Mouse (Mus musculus) heart, embryonic 12.5 days (tissue): ENCODE data around the gene Rpl19. TPM values are rescaled to one million over a fixed set of nuclear protein-coding genes. Genes with fewer than 3 reads are reported as not detected.

Experiments
- ATAC-seq: fragments of 200-750 bp; cut with Nextera tagmentation; 2 replicates; pipeline ENCODE4 v1.8.0; 2017; ENCODE audit warnings: moderate TSS enrichment, moderate library complexity; ENCODE audit not compliant: insufficient number of reproducible peaks, low FRiP score
- H3K27ac ChIP-seq: fragments of 300-500 bp; sonication (generic); 2 replicates; pipeline ENCODE4 v1.5.1; 2016; ENCODE audit warnings: mild to moderate bottlenecking, moderate library complexity; ENCODE audit not compliant: poor library complexity, severe bottlenecking
- H3K27me3 ChIP-seq: fragments of 300-500 bp; sonication (generic); replicated peaks from 2 replicates; pipeline ENCODE4 v1.6.1; 2016; ENCODE audit warnings: mild to moderate bottlenecking, moderate library complexity
- H3K36me3 ChIP-seq: fragments of 300-500 bp; sonication (generic); 2 replicates; pipeline ENCODE4 v1.6.1; 2016; ENCODE audit warnings: mild to moderate bottlenecking, moderate library complexity
- H3K4me1 ChIP-seq: fragments of 300-500 bp; sonication (generic); replicated peaks from 2 replicates; pipeline ENCODE4 v1.6.1; 2016; ENCODE audit warnings: mild to moderate bottlenecking
- H3K4me2 ChIP-seq: fragments of 300-500 bp; sonication (generic); 2 replicates; pipeline ENCODE4 v1.6.1; 2016; ENCODE audit warnings: mild to moderate bottlenecking, moderate library complexity
- H3K4me3 ChIP-seq: fragments of 300-500 bp; sonication (generic); 2 replicates; pipeline ENCODE4 v1.5.1; 2016; ENCODE audit warnings: mild to moderate bottlenecking
- H3K9ac ChIP-seq: fragments of 300-500 bp; sonication (generic); 2 replicates; pipeline ENCODE4 v1.6.1; 2016; ENCODE audit warnings: mild to moderate bottlenecking, moderate library complexity
- H3K9me3 ChIP-seq: fragments of 300-500 bp; sonication (generic); replicated peaks from 2 replicates; pipeline ENCODE4 v1.6.1; 2016; ENCODE audit warnings: mild to moderate bottlenecking, moderate library complexity
- WGBS: fragments of 180-500 bp; shearing (Covaris S2); methylation state at CpG from one replicate; pipeline ENCODE4 v1.1.7; 2016; 5-methylcytosine and 5-hydroxymethylcytosine counted together
- polyA plus RNA-seq: library from polyadenylated mRNA; unstranded; fragments of >200 nt; fragmentation: Nextera tagmentation; extraction: Ambion mirVana; gene quantifications from 2 replicates; pipeline ENCODE4 v1.2.1, GENCODE M21; 2016

Rpl19 gene
- polyA plus RNA-seq, 1 experiment from 2014 or later = 675 TPM

DNA sequence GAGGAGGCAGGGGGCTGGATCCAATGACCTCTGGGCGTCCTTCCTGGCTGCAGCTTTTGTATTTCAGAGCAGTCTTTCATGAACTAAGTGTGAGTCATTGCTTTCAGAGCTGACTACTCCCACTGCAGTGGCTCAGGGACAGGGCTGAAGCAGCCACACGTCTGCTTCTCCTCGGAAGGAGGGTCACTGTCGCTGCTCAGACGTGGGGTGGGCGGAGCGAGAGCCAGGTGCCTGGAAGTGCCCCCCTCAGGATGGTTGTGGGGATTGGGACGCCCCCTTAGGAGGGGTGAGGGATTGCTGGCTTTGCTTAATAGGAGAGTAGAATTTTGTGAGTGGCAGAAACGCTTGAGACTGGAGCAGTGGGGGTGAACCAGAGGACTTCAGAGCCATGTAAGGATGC, 31.0 kb downstream of the Rpl19 start:
- 0 out of 2 replicates have a peak, but pooled peaks have one; percentile 16 for ATAC-seq
- Histone ChIP-seq H3K4me1 (peaks cover 14% of the 10 kb centered on the region), H3K27ac (no peak overlapping the region), H3K9me3 (no peaks in the 10 kb centered on the region), H3K4me2 (peak overlapping the region; percentile 46), H3K36me3 (no peaks in the 10 kb centered on the region), H3K9ac (0 out of 2 replicates have a peak overlapping the region, but pooled peaks have one; percentile 44), H3K4me3 (no peak overlapping the region), H3K27me3 (peaks cover 37% of the 10 kb centered on the region)
- WGBS = 22% methylated on average over 9 of the region's 9 CpGs

DNA sequence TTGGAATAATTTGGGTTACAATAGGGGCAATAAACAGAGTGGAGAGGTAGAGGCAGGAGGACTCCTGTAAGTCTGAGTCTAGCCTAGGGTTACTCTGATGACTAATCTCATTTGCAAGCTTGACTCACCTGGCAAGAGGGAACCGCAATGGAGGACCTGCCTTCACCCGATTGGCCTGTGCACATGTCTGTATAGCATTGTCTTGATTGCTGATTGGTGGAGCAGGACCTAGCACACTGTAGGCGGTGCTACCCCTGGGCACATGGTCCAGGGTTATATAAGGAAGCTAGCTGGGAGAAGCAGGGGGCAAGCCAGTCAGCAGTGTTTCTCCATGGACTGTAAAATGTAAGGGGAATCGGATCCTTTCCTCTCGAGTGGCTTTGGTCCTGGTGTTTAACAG, 31.5 kb downstream of the Rpl19 start:
- H3K27ac ChIP-seq = no peak overlapping the region
- peaks cover 31% of the 10 kb centered on the region for H3K27me3 ChIP-seq
- H3K4me2 ChIP-seq = no peak overlapping the region
- H3K9me3 ChIP-seq = no peaks in the 10 kb centered on the region
- H3K4me3 ChIP-seq = no peak overlapping the region
- H3K9ac ChIP-seq = no peak overlapping the region
- peaks cover 10% of the 10 kb centered on the region for H3K4me1 ChIP-seq
- no peaks in the 10 kb centered on the region for H3K36me3 ChIP-seq
- 80% methylated on average over 5 of the region's 5 CpGs for WGBS
- no peak for ATAC-seq

DNA sequence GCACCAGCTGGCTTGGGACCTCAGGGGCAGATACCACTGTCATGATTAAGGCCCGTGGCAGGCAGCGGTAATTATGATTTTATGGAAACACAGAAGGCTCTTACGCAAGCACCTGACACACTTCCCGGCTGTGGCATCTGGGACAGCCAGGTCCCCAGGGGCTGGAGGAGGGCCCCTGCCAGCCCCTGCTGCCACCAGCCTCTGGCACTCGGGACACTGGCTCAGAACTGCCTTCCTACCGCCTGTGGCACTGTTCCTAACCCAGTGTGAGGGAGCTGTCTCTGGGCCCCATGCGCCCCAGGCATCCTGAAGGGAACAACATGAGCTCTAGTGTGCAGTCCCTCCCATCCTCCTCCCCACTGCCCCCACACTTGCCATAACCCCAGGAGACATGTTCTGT, 33.2 kb downstream of the Rpl19 start:
- Histone ChIP-seq H3K27me3 (peaks cover 24% of the 10 kb centered on the region), H3K9me3 (no peaks in the 10 kb centered on the region), H3K36me3 (no peaks in the 10 kb centered on the region), H3K27ac (no peak overlapping the region), H3K9ac (no peak overlapping the region), H3K4me1 (peaks cover 7% of the 10 kb centered on the region), H3K4me2 (no peak overlapping the region), H3K4me3 (no peak overlapping the region)
- 68% methylated on average over 7 of the region's 7 CpGs for WGBS
- no peak for ATAC-seq

DNA sequence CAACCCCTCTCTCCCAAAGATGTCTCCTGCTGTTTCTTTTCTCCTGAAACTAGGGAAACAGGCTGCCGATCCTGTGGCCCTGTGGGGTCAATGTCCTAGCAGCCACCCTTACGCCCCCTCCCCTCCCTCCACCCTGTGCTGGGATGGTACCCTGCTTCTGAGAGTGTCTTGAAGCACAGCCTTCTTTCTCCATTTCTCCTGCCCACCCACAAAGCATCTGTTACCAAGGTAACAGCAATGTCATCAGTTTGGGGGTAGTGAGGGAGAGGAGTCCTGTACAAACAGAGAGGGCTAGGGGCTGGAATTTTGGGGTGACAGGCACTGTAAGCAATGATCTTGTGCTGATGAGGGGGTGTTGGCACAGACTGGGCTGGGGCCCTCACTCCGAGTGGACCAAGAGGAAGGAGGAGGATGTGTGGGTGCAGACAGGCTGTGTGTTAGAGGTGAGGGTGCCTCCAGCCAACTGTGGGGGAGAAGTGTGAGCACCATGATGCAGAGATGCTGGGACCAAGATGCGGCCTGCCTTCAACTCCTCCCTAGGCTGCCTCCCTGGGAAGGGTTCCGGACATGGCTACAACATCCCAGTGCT, 33.7 kb downstream of the Rpl19 start:
- H3K9ac ChIP-seq = no peak overlapping the region
- peaks cover 7% of the 10 kb centered on the region for H3K4me1 ChIP-seq
- H3K4me2 ChIP-seq = no peak overlapping the region
- 65% methylated on average over 5 of the region's 5 CpGs for WGBS
- H3K36me3 ChIP-seq = no peaks in the 10 kb centered on the region
- H3K9me3 ChIP-seq = no peaks in the 10 kb centered on the region
- no peak for ATAC-seq
- H3K27ac ChIP-seq = no peak overlapping the region
- H3K27me3 ChIP-seq = peaks cover 20% of the 10 kb centered on the region
- no peak overlapping the region for H3K4me3 ChIP-seq

DNA sequence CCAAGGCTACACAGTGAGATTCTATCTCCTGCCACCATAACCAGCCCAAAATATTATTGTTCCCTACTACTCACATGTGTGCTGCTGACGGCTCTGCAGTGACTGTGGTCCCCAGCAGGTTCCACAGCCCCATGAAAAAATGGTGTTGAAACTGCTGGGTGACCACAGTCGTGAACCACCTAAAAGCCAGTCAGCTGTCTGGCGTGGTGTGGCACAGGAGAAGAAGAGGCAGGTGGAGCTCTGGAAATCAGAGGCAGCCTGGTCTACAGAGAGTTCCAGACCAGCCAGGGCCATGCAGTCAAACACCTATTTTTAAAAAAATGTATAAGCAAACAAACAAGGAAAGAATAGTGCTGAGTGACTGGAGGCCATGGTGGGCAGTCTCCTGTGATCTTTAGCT, 34.9 kb downstream of the Rpl19 start:
- H3K27me3 ChIP-seq = peaks cover 17% of the 10 kb centered on the region
- no peak overlapping the region for H3K4me3 ChIP-seq
- no peak for ATAC-seq
- H3K9ac ChIP-seq = no peak overlapping the region
- peaks cover 7% of the 10 kb centered on the region for H3K4me1 ChIP-seq
- no peaks in the 10 kb centered on the region for H3K9me3 ChIP-seq
- no peak overlapping the region for H3K27ac ChIP-seq
- H3K36me3 ChIP-seq = no peaks in the 10 kb centered on the region
- H3K4me2 ChIP-seq = no peak overlapping the region
- 71% methylated on average over 3 of the region's 3 CpGs for WGBS

DNA sequence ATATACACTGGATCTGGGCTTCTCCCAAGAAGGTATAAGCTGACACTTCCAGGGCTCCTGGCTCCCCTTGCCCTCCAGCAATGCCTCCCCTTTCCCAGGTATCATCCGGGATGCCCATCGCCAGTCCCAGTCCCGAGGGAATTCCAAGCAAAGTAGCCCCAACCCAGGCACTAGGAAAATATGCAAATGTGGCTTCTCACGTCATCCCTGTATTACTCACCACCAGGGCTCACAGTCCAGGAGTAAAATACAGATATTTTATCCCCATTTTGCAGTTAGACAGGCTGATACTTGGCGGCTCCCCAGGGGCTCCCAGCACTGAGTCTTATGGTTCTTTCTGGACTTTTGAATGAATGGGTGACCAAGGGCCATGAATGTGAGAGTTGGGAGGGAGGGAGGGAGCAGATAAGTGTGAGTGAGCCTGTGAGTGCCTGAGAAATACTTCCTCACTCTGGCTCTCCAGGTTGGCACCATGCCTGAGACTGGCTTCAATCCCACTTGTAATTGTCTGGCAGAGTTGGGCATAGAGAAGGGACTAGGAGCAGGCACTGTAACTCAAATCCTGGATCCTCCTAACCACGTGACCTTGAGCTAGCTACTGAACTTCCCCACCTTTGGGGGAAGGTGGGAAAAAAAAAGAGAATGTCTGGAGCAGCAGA, 35.5 kb downstream of the Rpl19 start:
- no peak for ATAC-seq

DNA sequence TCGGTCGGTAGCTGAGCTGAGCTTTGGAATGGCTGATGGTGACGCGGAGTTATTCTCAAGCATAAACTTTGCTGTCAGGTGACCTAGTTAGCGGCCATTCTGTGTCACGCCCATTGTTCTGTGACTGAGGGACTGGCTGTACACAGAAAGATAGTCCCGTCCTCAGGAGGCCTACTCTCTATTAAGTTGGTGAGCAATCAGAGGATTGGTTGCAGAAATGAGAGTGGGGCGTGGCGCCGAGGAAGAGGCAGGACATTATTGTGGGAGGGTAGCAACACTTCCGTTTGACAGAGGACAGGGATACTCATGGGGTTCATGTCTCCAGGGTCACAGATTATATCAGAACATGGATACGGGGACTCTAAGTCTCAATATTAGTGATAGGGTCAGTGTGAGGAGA, 39.7 kb downstream of the Rpl19 start:
- ATAC-seq = no peak
- Histone ChIP-seq H3K27ac (no peak overlapping the region), H3K4me3 (no peak overlapping the region), H3K4me1 (no peaks in the 10 kb centered on the region; the same call in 1 of the 2 replicates), H3K36me3 (no peaks in the 10 kb centered on the region), H3K27me3 (peaks cover 5% of the 10 kb centered on the region; the same call in 1 of the 2 replicates), H3K9me3 (peaks cover 11% of the 10 kb centered on the region), H3K4me2 (no peak overlapping the region), H3K9ac (no peak overlapping the region)
- 88% methylated on average over 12 of the region's 12 CpGs for WGBS

More for the DNA sequence above, 35.5 kb downstream of the Rpl19 start:
- Histone ChIP-seq H3K27ac (no peak overlapping the region), H3K36me3 (no peaks in the 10 kb centered on the region), H3K9me3 (peaks cover 5% of the 10 kb centered on the region), H3K4me2 (no peak overlapping the region), H3K4me1 (peaks cover 6% of the 10 kb centered on the region), H3K27me3 (peaks cover 15% of the 10 kb centered on the region), H3K9ac (no peak overlapping the region), H3K4me3 (no peak overlapping the region)
- WGBS = 37% methylated on average over 6 of the region's 6 CpGs

DNA sequence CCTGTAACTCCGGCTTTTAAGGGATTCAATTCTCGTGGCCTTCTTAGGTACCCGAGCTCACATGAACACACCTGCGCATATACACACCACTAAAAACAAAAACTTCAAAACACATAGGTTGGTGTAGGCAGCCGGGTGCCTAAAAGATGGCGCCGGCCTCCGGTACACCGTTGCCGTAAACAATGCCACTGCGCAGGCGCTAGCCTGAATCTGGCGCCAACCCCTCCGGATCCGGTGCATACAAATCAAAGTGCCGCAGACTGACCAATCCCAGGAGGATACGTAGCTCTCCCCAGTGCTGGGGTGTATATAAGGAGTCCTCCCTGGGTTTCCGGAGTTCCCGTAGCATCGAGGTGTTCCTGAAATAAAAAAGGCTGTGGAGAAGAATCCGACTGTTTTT, 40.7 kb downstream of the Rpl19 start:
- Histone ChIP-seq H3K27ac (no peak overlapping the region), H3K4me3 (no peak overlapping the region), H3K36me3 (no peaks in the 10 kb centered on the region), H3K4me2 (no peak overlapping the region), H3K27me3 (peaks cover 5% of the 10 kb centered on the region; the same call in 1 of the 2 replicates), H3K9ac (no peak overlapping the region), H3K9me3 (peaks cover 11% of the 10 kb centered on the region), H3K4me1 (no peaks in the 10 kb centered on the region; the same call in 1 of the 2 replicates)
- WGBS = 89% methylated on average over 21 of the region's 21 CpGs
- no peak for ATAC-seq

DNA sequence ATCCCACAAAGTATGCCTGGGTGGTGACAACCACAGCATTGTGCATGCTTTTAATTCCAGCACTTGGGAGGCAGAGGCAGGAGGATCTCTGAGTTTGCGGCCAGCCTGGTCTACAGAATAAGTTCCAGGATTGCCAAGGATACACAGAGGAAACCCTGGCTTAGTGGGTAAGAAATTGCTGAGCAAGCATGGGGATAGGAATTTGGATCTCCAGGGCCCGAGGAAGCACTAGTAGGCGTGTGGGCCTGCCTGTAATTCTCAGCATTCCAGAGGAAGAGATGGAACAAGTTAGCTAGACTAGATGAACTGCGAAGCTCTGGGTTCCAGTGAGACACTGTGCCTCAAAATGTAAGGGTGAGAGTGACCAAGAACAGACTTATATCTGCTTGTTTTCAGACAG, 46.9 kb downstream of the Rpl19 start:
- ATAC-seq = no peak
- 75% methylated on average over 4 of the region's 4 CpGs for WGBS

DNA sequence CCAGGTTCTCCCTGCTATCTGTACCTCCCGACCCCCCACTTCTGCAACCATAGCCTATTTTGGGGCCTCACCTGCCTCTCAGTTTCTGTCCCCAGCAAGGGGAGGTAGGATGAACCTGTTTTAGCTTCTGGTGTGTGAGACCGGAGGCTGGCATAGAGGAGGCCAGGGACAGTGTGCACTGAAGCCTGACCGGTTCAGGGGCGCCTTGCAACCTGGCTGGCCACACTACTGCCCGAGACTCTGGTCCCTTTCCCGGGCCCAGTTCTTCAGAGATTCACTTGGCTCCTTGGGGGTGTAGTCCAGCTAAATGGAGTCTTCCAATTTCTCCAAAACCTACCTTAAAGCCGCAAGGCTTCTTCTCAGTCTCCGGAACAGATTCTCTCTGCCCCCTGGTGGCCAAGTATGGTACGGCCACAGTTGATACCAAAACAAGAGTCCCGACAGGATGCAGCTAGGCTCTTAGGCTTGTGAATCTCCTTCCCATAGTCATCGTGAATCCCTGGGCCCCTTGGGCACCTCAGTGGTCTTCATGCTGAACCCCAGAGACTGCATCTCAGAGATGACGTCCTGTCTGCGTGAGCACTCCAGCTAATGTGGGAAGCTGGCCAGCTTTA, 48.8 kb downstream of the Rpl19 start:
- Histone ChIP-seq H3K9ac (0 out of 2 replicates have a peak overlapping the region, but pooled peaks have one; percentile 20), H3K27me3 (no peaks in the 10 kb centered on the region), H3K27ac (peak overlapping the region; percentile 42; the same call in 1 of the 2 replicates), H3K36me3 (no peaks in the 10 kb centered on the region), H3K4me2 (peak overlapping the region; percentile 50), H3K4me3 (no peak overlapping the region), H3K9me3 (no peaks in the 10 kb centered on the region), H3K4me1 (peaks cover 21% of the 10 kb centered on the region)
- ATAC-seq = peak; percentile 57; the same call in 1 of the 2 replicates
- 18% methylated on average over 13 of the region's 13 CpGs for WGBS

More for the DNA sequence above, 46.9 kb downstream of the Rpl19 start:
- Histone ChIP-seq H3K9me3 (no peaks in the 10 kb centered on the region), H3K9ac (no peak overlapping the region), H3K27me3 (no peaks in the 10 kb centered on the region), H3K27ac (no peak overlapping the region), H3K36me3 (no peaks in the 10 kb centered on the region), H3K4me2 (no peak overlapping the region), H3K4me1 (peaks cover 21% of the 10 kb centered on the region), H3K4me3 (no peak overlapping the region)

DNA sequence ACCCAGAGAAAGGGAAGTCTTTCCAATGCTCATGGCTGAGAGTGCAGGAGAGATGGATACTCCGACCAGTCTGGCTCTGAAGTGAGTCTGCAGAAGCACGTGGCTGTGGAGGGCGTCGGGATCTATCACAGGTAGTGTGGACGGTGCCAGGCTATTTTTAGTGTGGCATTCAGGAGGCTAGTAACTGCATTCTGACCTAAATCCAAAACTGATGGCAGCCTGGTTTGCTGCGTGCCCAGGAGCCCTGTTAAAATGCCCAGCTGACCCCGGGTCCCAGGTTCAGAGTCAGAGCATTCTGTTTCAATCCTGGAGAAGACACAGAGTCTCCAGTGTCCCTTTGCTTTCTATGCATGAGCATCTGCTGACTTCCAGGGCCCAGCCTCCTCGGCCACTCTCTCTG, 50.6 kb downstream of the Rpl19 start:
- H3K9ac ChIP-seq = no peak overlapping the region
- H3K27ac ChIP-seq = no peak overlapping the region
- H3K9me3 ChIP-seq = no peaks in the 10 kb centered on the region; the same call in 1 of the 2 replicates
- H3K27me3 ChIP-seq = no peaks in the 10 kb centered on the region
- no peak overlapping the region for H3K4me3 ChIP-seq
- peaks cover 7% of the 10 kb centered on the region; the same call in 1 of the 2 replicates for H3K36me3 ChIP-seq
- H3K4me1 ChIP-seq = peaks cover 21% of the 10 kb centered on the region
- no peak overlapping the region for H3K4me2 ChIP-seq
- 47% methylated on average over 8 of the region's 8 CpGs for WGBS
- no peak for ATAC-seq
